Mouse (Mus musculus) layer of hippocampus, adult 8-10 months (tissue): ENCODE measurements around the gene Anxa9. TPM values are rescaled to one million over a fixed set of nuclear protein-coding genes. Genes with fewer than 3 reads are reported as not detected.

Source experiments
- DNase-seq, 2 experiments: peaks; one replicate each; pipeline ENCODE4 v3.0.0; 2022; ENCODE audit warnings: low spot score in 2 of 2
- total RNA-seq, 4 experiments: library from RNA; stranded (reverse); gene quantifications; 2 replicates each; pipeline ENCODE4 v1.2.4; 2022

Anxa9 gene
- total RNA-seq, 4 experiments from 2014 or later, result 0.85 to 1.4 (median 1.2) TPM

- DNase-seq, result no peak
Measured at GRCm38 (mm10) chr3:95284501-95285281, 22.3 kb downstream of the Anxa9 start.

DNA sequence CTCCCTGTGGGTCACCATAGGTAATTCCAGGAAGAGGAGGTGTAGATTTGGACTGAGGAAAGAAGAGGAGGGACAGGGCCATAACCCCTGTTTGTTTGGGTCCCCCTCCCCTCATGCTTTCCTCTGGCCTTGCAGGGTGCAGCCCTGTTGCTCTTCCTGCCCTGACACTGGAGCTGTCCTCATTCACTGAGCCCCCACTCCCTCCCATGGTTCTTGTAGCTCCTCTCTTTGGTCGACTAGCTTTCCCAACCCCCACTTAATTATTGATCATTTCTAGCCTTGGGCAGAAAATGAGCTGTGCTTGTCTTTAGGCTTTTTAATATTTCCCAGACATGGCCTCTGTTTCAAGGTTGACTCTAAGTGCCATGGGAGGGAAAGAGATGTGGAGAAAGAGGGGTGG lies 22.9 kb downstream of the Anxa9 start:
- no peak for DNase-seq

- no peak for DNase-seq
Measured at GRCm38 (mm10) chr3:95283589-95283941, 23.4 kb downstream of the Anxa9 start.

- DNase-seq, result peak; percentile 66 to 67
Measured at GRCm38 (mm10) chr3:95282865-95283588, 23.9 kb downstream of the Anxa9 start.

- DNase-seq, result peak in 1 of 2 experiments; percentile 19
Measured at GRCm38 (mm10) chr3:95282381-95282864, 24.6 kb downstream of the Anxa9 start.

DNA sequence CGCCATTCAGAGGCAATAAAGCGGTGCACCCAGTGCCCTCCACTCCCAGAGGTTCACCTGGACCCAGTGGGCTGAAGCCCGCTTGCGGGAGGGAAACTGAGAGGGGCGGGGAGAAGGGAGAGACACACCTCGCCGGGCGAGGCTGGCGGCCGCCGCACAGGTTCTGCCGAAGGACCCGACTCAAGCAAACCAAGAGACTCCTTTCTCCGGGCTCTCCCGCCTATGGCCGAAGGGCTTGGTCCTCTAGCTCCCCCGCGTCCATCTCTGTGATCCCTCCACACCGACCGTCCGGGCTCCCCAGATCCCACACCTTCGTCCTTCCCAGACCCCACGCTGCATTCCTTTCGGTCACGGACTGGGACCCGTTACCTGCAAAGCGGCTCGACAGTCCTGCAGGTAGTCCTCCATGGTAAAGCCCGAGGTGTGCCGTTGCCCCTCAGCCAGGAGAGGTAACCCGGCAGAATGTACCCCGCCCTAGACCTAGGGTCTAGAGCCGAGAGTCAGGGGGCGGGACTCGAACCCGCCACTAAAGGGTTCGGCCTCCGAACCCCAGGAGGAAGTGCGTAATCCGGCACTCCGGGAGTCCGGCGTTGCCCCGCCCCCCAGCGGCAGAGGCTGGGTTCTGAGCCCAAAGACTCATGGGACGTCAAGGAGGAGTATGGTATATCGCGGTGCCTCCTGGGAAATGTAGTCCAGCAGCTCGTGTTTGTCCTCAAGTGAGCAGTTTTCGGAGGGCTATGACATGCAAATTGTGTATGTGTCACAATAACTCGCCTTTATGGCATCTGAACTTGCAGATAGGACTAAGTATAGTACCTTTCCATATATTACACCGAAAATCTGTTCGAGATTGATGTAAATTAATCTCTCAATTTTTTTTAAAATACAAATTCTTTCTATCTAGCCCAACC lies 25.5 kb downstream of the Anxa9 start, which contains the start of the genes Mindy1 and Prune1:
Gene Mindy1 (plus strand): TSS at position 130 of the 911 bp plus-strand sequence.
Gene Prune1 (minus strand): TSS at position 861 of the 911 bp plus-strand sequence.
- peak; percentile 98 for DNase-seq

GRCm38 (mm10) chr3:95280747-95281146 lies 26.2 kb downstream of the Anxa9 start:
- no peak for DNase-seq

DNA sequence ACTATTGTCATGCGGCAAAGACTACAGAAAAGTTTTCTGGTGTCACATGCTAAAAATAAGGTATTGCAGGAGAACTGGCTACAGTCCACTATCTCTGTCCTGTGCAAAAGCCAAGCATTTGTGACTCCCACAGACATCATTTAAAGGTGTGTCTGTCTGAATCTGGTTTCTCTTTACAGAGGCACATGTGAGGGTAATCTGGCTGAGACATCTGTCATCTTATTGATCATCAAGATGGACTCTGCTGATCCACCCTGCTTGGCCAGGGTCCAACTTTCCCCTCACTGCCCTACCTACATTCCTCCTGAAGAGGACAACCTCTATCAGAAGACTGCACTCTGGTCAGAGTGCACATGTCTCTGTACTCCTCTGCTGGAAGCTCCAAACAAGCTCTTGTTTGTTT lies 29.8 kb downstream of the Anxa9 start:
- DNase-seq, result no peak

GRCm38 (mm10) chr3:95276428-95276934 lies 30.5 kb downstream of the Anxa9 start:
- DNase-seq, result no peak

GRCm38 (mm10) chr3:95275161-95275560 lies 31.8 kb downstream of the Anxa9 start:
- DNase-seq, result no peak

- no peak for DNase-seq
Measured at GRCm38 (mm10) chr3:95274453-95274852, 32.5 kb downstream of the Anxa9 start.

- DNase-seq, result no peak
Measured at GRCm38 (mm10) chr3:95273471-95273870, 33.5 kb downstream of the Anxa9 start.

DNA sequence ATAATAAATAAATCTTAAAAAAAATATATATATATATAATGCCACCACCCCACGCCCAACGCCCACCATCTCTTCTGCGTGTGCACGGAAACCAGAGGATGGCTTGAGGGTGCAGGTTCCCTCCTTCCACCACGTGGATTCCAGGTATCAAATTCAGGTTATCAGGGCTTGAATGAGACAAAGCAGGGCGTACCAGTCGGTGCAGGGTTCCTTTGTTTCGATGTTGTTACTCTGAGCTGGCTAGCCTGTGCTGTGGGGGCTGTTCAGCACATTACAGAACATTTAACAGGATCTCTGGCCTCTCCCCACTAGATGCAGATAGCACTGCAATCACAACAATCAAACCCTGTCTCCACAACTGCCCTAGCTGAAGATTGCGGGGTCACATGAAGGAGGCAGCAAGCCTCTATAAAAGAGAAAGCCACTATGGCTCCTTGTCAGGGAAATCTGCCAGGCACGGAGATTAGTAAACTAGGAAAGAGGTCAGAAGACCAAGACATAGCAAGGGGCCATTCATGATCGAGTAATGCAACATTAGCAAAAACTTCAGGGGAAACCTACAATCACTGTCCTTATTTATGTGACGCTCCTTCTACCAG lies 36.1 kb downstream of the Anxa9 start:
- DNase-seq, result no peak

DNA sequence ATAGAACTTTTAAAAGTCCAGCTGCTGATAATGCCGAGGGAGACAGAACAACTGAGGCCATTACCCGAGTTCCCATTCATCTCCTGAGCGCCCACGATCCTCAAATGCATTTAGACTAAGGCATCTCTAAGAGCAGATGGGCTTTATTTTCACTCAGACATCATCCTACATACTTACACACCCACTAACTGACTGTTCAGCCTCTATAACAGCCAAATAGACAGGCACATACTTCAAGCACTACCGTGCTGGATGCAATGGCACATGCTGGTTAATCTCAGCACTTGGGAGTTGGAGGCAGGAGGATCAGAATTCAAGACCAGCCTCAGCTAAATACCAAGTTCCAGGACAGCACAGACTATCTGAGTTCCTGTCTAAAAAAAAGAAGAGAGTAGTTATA lies 37.2 kb downstream of the Anxa9 start:
- peak in 1 of 2 experiments; percentile 16 for DNase-seq

- DNase-seq, result no peak
Measured at GRCm38 (mm10) chr3:95267855-95268254, 39.1 kb downstream of the Anxa9 start.

- no peak for DNase-seq
Measured at GRCm38 (mm10) chr3:95266052-95266451, 40.9 kb downstream of the Anxa9 start.

DNA sequence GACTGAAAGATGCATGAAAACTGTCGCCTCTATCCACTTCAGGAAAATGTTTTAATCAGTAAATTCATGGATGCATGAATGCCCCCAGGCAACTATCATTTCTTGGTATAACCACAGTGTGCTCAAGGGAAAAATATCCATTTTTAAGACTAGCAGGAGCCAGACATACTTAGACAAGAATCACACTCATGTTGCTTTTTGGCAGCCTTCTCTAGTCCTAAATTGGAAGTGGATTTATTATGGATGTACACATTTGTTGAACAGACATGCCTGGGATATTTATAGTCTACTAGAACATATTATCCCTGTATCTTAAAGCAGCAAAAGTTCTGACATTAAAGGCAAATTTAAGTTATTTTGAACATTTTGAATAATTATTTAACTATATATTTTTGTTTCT lies 42.3 kb downstream of the Anxa9 start:
- no peak for DNase-seq

DNA sequence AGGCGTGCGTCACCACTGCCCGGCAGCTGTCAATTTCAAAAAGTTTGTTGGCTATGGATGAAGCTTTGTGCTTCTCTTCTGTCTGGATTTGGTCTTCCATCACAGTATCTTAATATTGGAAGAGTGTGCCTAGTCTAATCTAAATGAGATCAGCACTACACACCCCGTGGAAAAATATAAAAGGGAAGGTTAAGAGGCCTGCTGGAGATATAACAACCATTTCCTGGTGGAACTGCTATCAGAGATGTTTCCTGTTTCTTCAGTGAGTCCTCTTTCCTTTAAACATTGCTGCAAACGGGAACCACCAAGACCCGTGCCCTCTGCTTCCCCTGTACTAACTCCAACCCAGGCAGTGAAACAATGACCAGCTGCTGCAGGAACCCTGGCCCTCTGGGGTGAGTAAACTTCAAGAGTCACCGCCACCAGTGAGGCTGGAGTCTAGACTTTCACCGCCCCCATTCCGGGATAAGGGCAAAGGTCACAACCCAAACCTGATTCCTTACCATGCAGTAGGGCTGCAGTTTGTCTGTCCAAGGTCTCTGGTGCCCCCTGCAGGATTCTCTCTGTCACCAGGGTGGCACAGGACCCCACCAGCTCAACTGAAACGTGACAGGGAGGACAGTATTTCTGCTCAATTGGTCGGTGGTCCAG lies 43.8 kb downstream of the Anxa9 start:
- peak in 1 of 2 experiments; percentile 48 for DNase-seq

DNA sequence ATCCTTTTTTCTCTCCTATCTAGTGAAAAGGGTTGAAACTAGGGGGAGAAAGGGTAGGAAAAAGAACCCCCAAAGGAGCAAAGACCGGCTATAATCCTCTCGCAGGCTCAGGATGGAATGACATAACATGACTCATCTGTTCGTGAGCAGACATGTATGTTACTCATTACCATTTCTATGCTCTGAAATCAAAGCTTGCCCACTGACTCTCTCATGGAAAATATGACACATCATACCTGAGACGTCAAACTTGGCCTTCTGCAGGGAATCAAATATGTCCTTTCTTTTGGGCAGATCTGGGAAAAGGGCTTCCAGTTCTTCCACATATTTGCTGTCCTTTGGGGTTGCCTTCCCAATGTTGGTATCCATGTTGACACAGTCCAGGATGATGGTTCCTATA lies 45.0 kb downstream of the Anxa9 start:
- DNase-seq, result no peak

DNA sequence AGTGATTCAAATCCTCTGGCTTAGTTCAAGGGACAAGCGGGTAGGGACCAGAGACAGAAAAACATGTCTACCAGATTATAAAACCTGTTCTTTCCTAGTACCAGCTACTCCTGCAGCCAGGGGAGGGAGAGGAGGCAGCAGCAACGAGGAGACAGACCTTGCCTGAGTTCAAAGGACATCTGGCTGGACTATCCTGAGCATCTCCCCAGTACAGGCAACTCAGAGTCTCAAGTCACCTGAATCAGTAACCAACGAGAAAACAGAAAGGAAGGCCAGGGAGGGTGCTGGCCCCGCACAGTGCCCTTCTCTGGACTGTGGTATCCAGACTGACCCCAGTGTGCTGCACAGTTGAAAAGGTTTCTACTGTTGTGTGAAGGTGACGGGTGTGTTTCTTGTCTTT lies 50.0 kb downstream of the Anxa9 start:
- DNase-seq, result no peak
